ENCODE assay signal across 20 mouse cellular contexts in genomic region chr2:3575140-3575539, GRCm38 (mm10). TPM values are rescaled to one million over a fixed set of nuclear protein-coding genes. Genes with fewer than 3 reads are reported as not detected.
DNase-seq lines count a peak whose midpoint lies in the region; ATAC-seq and TF ChIP-seq lines count a peak whose summit lies in the region.
"Had no signal": no experiment of that assay in that cellular context is flagged by ENCODE, and none has a peak within 500 bp of the region (broad histone marks: within the 10 kb centered on the region; RNA-seq: fewer than 3 reads in every experiment).

No protein-coding gene starts in this region.

- no peak overlapping the region for H3K9ac ChIP-seq in midbrain, postnatal 0 days (replicated peaks; ENCODE audit: low read length, poor library complexity, severe bottlenecking)
- H3K9ac ChIP-seq in midbrain, embryonic 14.5 days (replicated peaks; ENCODE audit: low read length) = no peak overlapping the region
- H3K9ac ChIP-seq: hindbrain, embryonic 12.5 days; hindbrain, embryonic 15.5 days had no signal

- no peak for TF ChIP-seq CTCF in midbrain, postnatal 0 days (IDR thresholded peaks at IDR 0.05)

- no peaks in the 10 kb centered on the region for H3K36me3 ChIP-seq in midbrain, postnatal 0 days (ENCODE audit: insufficient read depth, low read length)
- H3K36me3 ChIP-seq in midbrain, embryonic 14.5 days (ENCODE audit: control insufficient read depth, insufficient read depth, low read length) = no peaks in the 10 kb centered on the region
- H3K36me3 ChIP-seq: forebrain, embryonic 10.5 days; hindbrain, embryonic 12.5 days; hindbrain, embryonic 15.5 days had no signal

- H3K9me3 ChIP-seq in midbrain, postnatal 0 days (ENCODE audit: low read length) = no peaks in the 10 kb centered on the region
- no peaks in the 10 kb centered on the region for H3K9me3 ChIP-seq in midbrain, embryonic 14.5 days (ENCODE audit: control insufficient read depth, low read length)
- H3K9me3 ChIP-seq: forebrain, embryonic 10.5 days; hindbrain, embryonic 12.5 days; hindbrain, embryonic 15.5 days had no signal

- H3K27me3 ChIP-seq in midbrain, postnatal 0 days (ENCODE audit: insufficient read depth, low read length) = no peaks in the 10 kb centered on the region
- H3K27me3 ChIP-seq in midbrain, embryonic 14.5 days (ENCODE audit: control insufficient read depth, insufficient read depth, low read length) = no peaks in the 10 kb centered on the region
- H3K27me3 ChIP-seq: hindbrain, embryonic 12.5 days; hindbrain, embryonic 15.5 days had no signal

- WGBS in midbrain, postnatal 0 days = 79% methylated on average over 1 of the region's 1 CpGs
- WGBS in midbrain, embryonic 14.5 days = 83% methylated on average over 1 of the region's 1 CpGs

- ATAC-seq in midbrain, postnatal 0 days (ENCODE audit: low FRiP score) = no peak
- ATAC-seq in midbrain, embryonic 14.5 days (ENCODE audit: low FRiP score, low TSS enrichment) = no peak
- ATAC-seq: activated CD4-positive, CD25-positive, alpha-beta regulatory T cell, adult 4 months; forebrain, embryonic 16.5 days had no signal

- no peak overlapping the region for H3K27ac ChIP-seq in midbrain, postnatal 0 days (ENCODE audit: low read depth, low read length)
- H3K27ac ChIP-seq in midbrain, embryonic 14.5 days (replicated peaks; ENCODE audit: low read depth, low read length) = no peak overlapping the region
- H3K27ac ChIP-seq: forebrain, embryonic 10.5 days; gastrocnemius, adult 2 months; hindbrain, embryonic 12.5 days; hindbrain, embryonic 15.5 days had no signal

- no peak overlapping the region for H3K4me2 ChIP-seq in midbrain, postnatal 0 days (ENCODE audit: low read depth, low read length, poor library complexity, severe bottlenecking)
- no peak overlapping the region for H3K4me2 ChIP-seq in midbrain, embryonic 14.5 days (ENCODE audit: low read length)
- H3K4me2 ChIP-seq: heart, embryonic 11.5 days; hindbrain, embryonic 12.5 days; hindbrain, embryonic 15.5 days had no signal

- H3K4me3 ChIP-seq in midbrain, postnatal 0 days (ENCODE audit: low read depth, low read length) = no peak overlapping the region
- no peak overlapping the region for H3K4me3 ChIP-seq in midbrain, embryonic 14.5 days (replicated peaks; ENCODE audit: low read depth, low read length)
- H3K4me3 ChIP-seq: forebrain, embryonic 10.5 days; gastrocnemius, adult 2 months; hindbrain, embryonic 12.5 days; hindbrain, embryonic 15.5 days had no signal

- DNase-seq in cerebellum, postnatal 10 days = peak; percentile 54 to 57
- no peak for DNase-seq in cerebellum, adult 9-10 months
- DNase-seq in layer of hippocampus, adult 18-20 months (ENCODE audit: low spot score in 2 of 2) = peak; percentile 14 to 48
- DNase-seq in layer of hippocampus, postnatal 10 days (ENCODE audit: low spot score in 2 of 2) = no peak
- peak; percentile 5 for DNase-seq in midbrain, postnatal 0 days (ENCODE audit: low spot score)
- DNase-seq in midbrain, embryonic 14.5 days = no peak
- no peak for DNase-seq in kidney, adult 11 months
- DNase-seq: adrenal gland, adult 8-10 months; adrenal gland, postnatal 25 days; cerebellum, adult 11 months; cerebellum, adult 2 months; gastrocnemius, adult 2 months; gastrocnemius, postnatal 14 days; heart, adult 11 months had no signal

- no peaks in the 10 kb centered on the region for H3K4me1 ChIP-seq in midbrain, postnatal 0 days (ENCODE audit: insufficient read depth, low read length)
- H3K4me1 ChIP-seq in midbrain, embryonic 14.5 days (ENCODE audit: control insufficient read depth, insufficient read depth, low read length) = no peaks in the 10 kb centered on the region
- H3K4me1 ChIP-seq: forebrain, embryonic 10.5 days; hindbrain, embryonic 12.5 days; hindbrain, embryonic 15.5 days had no signal

RNA-seq across cellular contexts. Expression of gene Fam107b, which starts 4.9 kb away (rescaled TPM):
- 10 to 100 TPM; 12.9 to 16.5 TPM for total RNA-seq in layer of hippocampus, adult 18-20 months (2021)
- 10 to 100 TPM; 22.3 to 25.6 TPM for total RNA-seq in layer of hippocampus, postnatal 10 days (2021)
- 26.8 and 50.6 TPM in 2 replicates for total RNA-seq in midbrain, postnatal 0 days (2014; rRNA removed)
- 15.6 and 16.0 TPM in 2 replicates for polyA plus RNA-seq in midbrain, postnatal 0 days (2015; fragmentation: Nextera tagmentation; extraction: Ambion mirVana)
- polyA plus RNA-seq in midbrain, embryonic 14.5 days (2014; fragmentation: Nextera tagmentation; extraction: Ambion mirVana) = 35.1 and 49.0 TPM in 2 replicates

Comparison
In these comparisons a context has a peak if more than half of its experiments do, and no peak if none do; other contexts are left out.
1. DNase-seq: peak in cerebellum, postnatal 10 days (2 of 2), layer of hippocampus, adult 18-20 months (2 of 2) and midbrain, postnatal 0 days (single experiment); none in cerebellum, adult 9-10 months (single experiment), layer of hippocampus, postnatal 10 days (0 of 2), midbrain, embryonic 14.5 days (single experiment) and kidney, adult 11 months (single experiment).